Mouse (Mus musculus) bone marrow macrophage, adult 2 months (primary cell): Measurements from ENCODE around the gene Cd93.

Source experiments
- CTCF ChIP-seq: IDR thresholded peaks from 2 replicates; pipeline ENCODE4 v1.5.1; 2012; ENCODE audit warnings: low read depth, mild to moderate bottlenecking, low read length, moderate library complexity
- POLR2A ChIP-seq: IDR thresholded peaks from 2 replicates; pipeline ENCODE4 v1.6.1; 2012; ENCODE audit warnings: mild to moderate bottlenecking, low read depth, low read length, borderline replicate concordance

- TF ChIP-seq CTCF (no peak), POLR2A (no peak)
Measured at GRCm38 (mm10) chr2:148387652-148388581, 55.4 kb downstream of the Cd93 start.
